Mouse (Mus musculus) limb, embryonic 14.5 days (tissue): ENCODE results near the gene Lrrc74a. TPM values are rescaled to one million over a fixed set of nuclear protein-coding genes. Genes with fewer than 3 reads are reported as not detected.

ENCODE experiments used
- ATAC-seq: fragments of 200-750 bp; cut with Nextera tagmentation; 2 replicates; pipeline ENCODE4 v1.8.0; 2017; ENCODE audit warnings: low read depth, moderate number of reproducible peaks, moderate TSS enrichment; ENCODE audit not compliant: low FRiP score
- DNase-seq: peaks from one replicate; pipeline ENCODE4 v3.0.0-alpha.2; 2015; ENCODE audit warnings: low spot score
- H3K27ac ChIP-seq: fragments of 300-500 bp; sonication (generic); replicated peaks from 2 replicates; pipeline ENCODE4 v1.5.1; 2014; ENCODE audit warnings: low read depth, mild to moderate bottlenecking, low read length, moderate library complexity, mixed read lengths
- H3K27me3 ChIP-seq: fragments of 300-500 bp; sonication (generic); 2 replicates; pipeline ENCODE4 v1.6.1; 2014; ENCODE audit warnings: low read length, mixed read lengths; ENCODE audit not compliant: control insufficient read depth, insufficient read depth
- H3K36me3 ChIP-seq: fragments of 300-500 bp; sonication (generic); 2 replicates; pipeline ENCODE4 v1.6.1; 2014; ENCODE audit warnings: mild to moderate bottlenecking, low read length, moderate library complexity, mixed read lengths; ENCODE audit not compliant: control insufficient read depth, insufficient read depth
- H3K4me1 ChIP-seq: fragments of 300-500 bp; sonication (generic); 2 replicates; pipeline ENCODE4 v1.6.1; 2014; ENCODE audit warnings: antibody characterized with exemption, low read length, mixed read lengths; ENCODE audit not compliant: control insufficient read depth, insufficient read depth
- H3K4me2 ChIP-seq: fragments of 300-500 bp; sonication (generic); replicated peaks from 2 replicates; pipeline ENCODE4 v1.6.1; 2014; ENCODE audit warnings: low read depth, mild to moderate bottlenecking, low read length, moderate library complexity; ENCODE audit not compliant: severe bottlenecking
- H3K4me3 ChIP-seq: fragments of 300-500 bp; sonication (generic); replicated peaks from 2 replicates; pipeline ENCODE4 v1.5.1; 2014; ENCODE audit warnings: low read length
- H3K9ac ChIP-seq: fragments of 300-500 bp; sonication (generic); 2 replicates; pipeline ENCODE4 v1.6.1; 2014; ENCODE audit warnings: mild to moderate bottlenecking, low read depth, low read length, moderate library complexity; ENCODE audit not compliant: severe bottlenecking
- H3K9me3 ChIP-seq: fragments of 300-500 bp; sonication (generic); 2 replicates; pipeline ENCODE4 v1.6.1; 2016; ENCODE audit warnings: low read length; ENCODE audit not compliant: control insufficient read depth
- POLR2A ChIP-seq: fragments of 200-500 bp; IDR thresholded peaks from 2 replicates; pipeline ENCODE4 v1.8.0; 2012; ENCODE audit warnings: inconsistent platforms, mild to moderate bottlenecking, moderate library complexity, borderline replicate concordance; ENCODE audit not compliant: insufficient read depth, insufficient read length; ENCODE audit errors: extremely low read depth
- WGBS: fragments of 180-500 bp; shearing (Covaris S2); extraction: QIAGEN DNeasy Blood & Tissue Kit; methylation state at CpG from one replicate; pipeline ENCODE4 v1.1.7; 2014; 5-methylcytosine and 5-hydroxymethylcytosine counted together
- polyA plus RNA-seq, 2 experiments: library from polyadenylated mRNA; depleted of rRNA in 1 of 2; stranded (reverse) in 1 of 2; unstranded in 1 of 2; fragments of >200 nt; fragmentation: Nextera tagmentation in 1 of 2; extraction: Ambion mirVana in 1 of 2; gene quantifications; 2 replicates each; pipeline versions ENCODE4 v1.2.1 to v1.2.3; 2012 to 2014

The Lrrc74a gene
- polyA plus RNA-seq, 2 experiments, result not detected

- no peak for TF ChIP-seq POLR2A
- Histone ChIP-seq H3K4me1 (peaks cover 7% of the 10 kb centered on the region; the same call in 1 of the 2 replicates), H3K9ac (no peak overlapping the region), H3K27ac (no peak overlapping the region), H3K4me3 (no peak overlapping the region), H3K9me3 (no peaks in the 10 kb centered on the region), H3K27me3 (no peaks in the 10 kb centered on the region), H3K4me2 (no peak overlapping the region), H3K36me3 (no peaks in the 10 kb centered on the region)
- WGBS, result 75% methylated on average over 4 of the region's 4 CpGs
- DNase-seq (no peak), ATAC-seq (0 out of 2 replicates have a peak, but pooled peaks have one; percentile 10)
Measured at GRCm38 (mm10) chr12:86787020-86787553, 52.9 kb downstream of the Lrrc74a start.

- 45% methylated on average over 6 of the region's 6 CpGs for WGBS
- DNase-seq (no peak), ATAC-seq (no peak)
- Histone ChIP-seq H3K36me3 (no peaks in the 10 kb centered on the region), H3K27ac (no peak overlapping the region), H3K4me2 (no peak overlapping the region), H3K27me3 (no peaks in the 10 kb centered on the region), H3K9ac (no peak overlapping the region), H3K9me3 (no peaks in the 10 kb centered on the region), H3K4me1 (peaks cover 6% of the 10 kb centered on the region; the same call in 1 of the 2 replicates), H3K4me3 (no peak overlapping the region)
- no peak for TF ChIP-seq POLR2A
Measured at GRCm38 (mm10) chr12:86790100-86790848, 56.1 kb downstream of the Lrrc74a start.

GRCm38 (mm10) chr12:86790849-86791127 lies 56.6 kb downstream of the Lrrc74a start:
- no peak overlapping the region for H3K4me2 ChIP-seq
- no peak for ATAC-seq
- WGBS, result 15% methylated on average over 2 of the region's 2 CpGs
- no peak for TF ChIP-seq POLR2A
- no peak for DNase-seq
- no peak overlapping the region for H3K4me3 ChIP-seq
- H3K9me3 ChIP-seq, result no peaks in the 10 kb centered on the region
- H3K27ac ChIP-seq, result no peak overlapping the region
- H3K27me3 ChIP-seq, result no peaks in the 10 kb centered on the region
- peaks cover 6% of the 10 kb centered on the region; the same call in 1 of the 2 replicates for H3K4me1 ChIP-seq
- H3K9ac ChIP-seq, result no peak overlapping the region
- no peaks in the 10 kb centered on the region for H3K36me3 ChIP-seq

- ATAC-seq (no peak), DNase-seq (no peak)
- Histone ChIP-seq H3K9me3 (no peaks in the 10 kb centered on the region), H3K4me3 (no peak overlapping the region), H3K4me1 (peaks cover 6% of the 10 kb centered on the region; the same call in 1 of the 2 replicates), H3K27ac (no peak overlapping the region), H3K9ac (no peak overlapping the region), H3K36me3 (no peaks in the 10 kb centered on the region), H3K27me3 (no peaks in the 10 kb centered on the region), H3K4me2 (no peak overlapping the region)
- TF ChIP-seq POLR2A, result no peak
- 83% methylated on average over 2 of the region's 2 CpGs for WGBS
Measured at GRCm38 (mm10) chr12:86791987-86792386, 57.8 kb downstream of the Lrrc74a start.

- DNase-seq (no peak), ATAC-seq (no peak)
- no peak overlapping the region for H3K4me2 ChIP-seq
- WGBS, result 59% methylated on average over 3 of the region's 3 CpGs
- no peaks in the 10 kb centered on the region for H3K36me3 ChIP-seq
- H3K9me3 ChIP-seq, result no peaks in the 10 kb centered on the region
- H3K9ac ChIP-seq, result no peak overlapping the region
- no peaks in the 10 kb centered on the region for H3K27me3 ChIP-seq
- no peak overlapping the region for H3K27ac ChIP-seq
- no peak overlapping the region for H3K4me3 ChIP-seq
- H3K4me1 ChIP-seq, result peaks cover 8% of the 10 kb centered on the region
- no peak for TF ChIP-seq POLR2A
Measured at GRCm38 (mm10) chr12:86793830-86794229, 59.7 kb downstream of the Lrrc74a start.
